Mouse (Mus musculus) myocyte (in vitro differentiated cells): Measurements from ENCODE around the gene Tnfrsf8. TPM values are rescaled to one million over a fixed set of nuclear protein-coding genes. Genes with fewer than 3 reads are reported as not detected.

Source experiments
- H3K27me3 ChIP-seq: one replicate; pipeline ENCODE4 v1.6.1; 2011; ENCODE audit not compliant: control insufficient read depth, insufficient read depth, insufficient read length
- H3K36me3 ChIP-seq: one replicate; pipeline ENCODE4 v1.6.1; 2011; ENCODE audit not compliant: control insufficient read depth, insufficient read depth
- H3K4me2 ChIP-seq: one replicate; pipeline ENCODE4 v1.6.1; 2011; ENCODE audit warnings: low read depth, control low read depth
- H3K4me3 ChIP-seq: one replicate; pipeline ENCODE4 v1.5.1; 2011; ENCODE audit warnings: mild to moderate bottlenecking, control low read depth, moderate library complexity
- H3K79me2 ChIP-seq: one replicate; pipeline ENCODE4 v1.6.1; 2011; ENCODE audit not compliant: control insufficient read depth, insufficient read depth
- H3ac ChIP-seq: one replicate; pipeline ENCODE4 v1.6.1; 2011; ENCODE audit not compliant: control insufficient read depth, insufficient read length
- CEBPB ChIP-seq: IDR thresholded peaks from 2 replicates; pipeline ENCODE4 v1.6.1; 2011; ENCODE audit warnings: mild to moderate bottlenecking, moderate library complexity; ENCODE audit not compliant: poor library complexity, insufficient read depth, severe bottlenecking
- E2F4 ChIP-seq: IDR thresholded peaks from one replicate; pipeline ENCODE4 v1.6.1; 2011; ENCODE audit warnings: mild to moderate bottlenecking, control low read depth, moderate library complexity; ENCODE audit not compliant: insufficient read depth
- MAX ChIP-seq: IDR thresholded peaks from one replicate; pipeline ENCODE4 v1.6.1; 2011; ENCODE audit warnings: low read depth, mild to moderate bottlenecking, control low read depth
- MYOD1 ChIP-seq, 3 experiments: IDR thresholded peaks; one replicate each; pipeline ENCODE4 v1.6.1; 2011; ENCODE audit warnings: control low read depth in 2 of 3, low read depth in 2 of 3, mild to moderate bottlenecking in 2 of 3, moderate library complexity in 1 of 3; ENCODE audit not compliant: insufficient read length in 2 of 3, control insufficient read depth in 1 of 3
- MYOG ChIP-seq, 3 experiments: IDR thresholded peaks; one replicate each; pipeline ENCODE4 v1.6.1; 2011; ENCODE audit warnings: control low read depth in 2 of 3, low read depth in 2 of 3, mild to moderate bottlenecking in 2 of 3; ENCODE audit not compliant: insufficient read length in 2 of 3, control insufficient read depth in 1 of 3, insufficient read depth in 1 of 3
- POLR2A ChIP-seq: IDR thresholded peaks from one replicate; pipeline ENCODE4 v1.6.1; 2011; ENCODE audit warnings: low read depth, mild to moderate bottlenecking, control low read depth, moderate library complexity; ENCODE audit not compliant: insufficient read length
- POLR2AphosphoS2 ChIP-seq: IDR thresholded peaks from one replicate; pipeline ENCODE4 v1.6.1; 2011; ENCODE audit warnings: low read depth, control low read depth; ENCODE audit not compliant: insufficient read length
- REST ChIP-seq: IDR thresholded peaks from one replicate; pipeline ENCODE4 v1.6.1; 2011; ENCODE audit warnings: mild to moderate bottlenecking, control low read depth, moderate library complexity; ENCODE audit not compliant: insufficient read depth, insufficient read length
- SRF ChIP-seq: IDR thresholded peaks from one replicate; pipeline ENCODE4 v1.6.1; 2011; ENCODE audit warnings: low read depth; ENCODE audit not compliant: control insufficient read depth, insufficient read length
- TCF12 ChIP-seq: IDR thresholded peaks from one replicate; pipeline ENCODE4 v1.6.1; 2011; ENCODE audit warnings: mild to moderate bottlenecking, control low read depth; ENCODE audit not compliant: poor library complexity, insufficient read depth, severe bottlenecking
- TCF3 ChIP-seq: IDR thresholded peaks from one replicate; pipeline ENCODE4 v1.6.1; 2011; ENCODE audit warnings: low read depth, control low read depth; ENCODE audit not compliant: insufficient read length
- USF1 ChIP-seq: IDR thresholded peaks from one replicate; pipeline ENCODE4 v1.6.1; 2011; ENCODE audit warnings: low read depth, mild to moderate bottlenecking, control low read depth, moderate library complexity
- polyA plus RNA-seq: library from polyadenylated mRNA; unstranded; fragments of >200 nt; fragmentation: generic; extraction: Trizol; gene quantifications from one replicate; pipeline ENCODE4 v1.2.1, GENCODE M21; 2012; ENCODE audit warnings: missing spikeins

The Tnfrsf8 gene
- polyA plus RNA-seq, 1 experiment: 0.02 TPM

- H3K27me3 ChIP-seq: no peaks in the 10 kb centered on the region
- H3K4me3 ChIP-seq: no peak overlapping the region
- no peaks in the 10 kb centered on the region for H3K79me2 ChIP-seq
- H3K4me2 ChIP-seq: no peak overlapping the region
- TF ChIP-seq TCF3 (no peak), CEBPB (no peak), MYOG (IDR thresholded peaks at IDR 0.05; ENCODE audit: control insufficient read depth in 1 of 3, insufficient read depth in 1 of 3, insufficient read length in 2 of 3, low read depth in 2 of 3) (no peak), POLR2A (no peak), POLR2AphosphoS2 (no peak), SRF (no peak)
- no peaks in the 10 kb centered on the region for H3K36me3 ChIP-seq
- H3ac ChIP-seq: no peak overlapping the region
Measured at GRCm38 (mm10) chr4:145344948-145345347, 30.0 kb upstream of the Tnfrsf8 start.

- Histone ChIP-seq H3K79me2 (no peaks in the 10 kb centered on the region), H3K36me3 (no peaks in the 10 kb centered on the region), H3K4me2 (no peak overlapping the region), H3K4me3 (no peak overlapping the region), H3ac (no peak overlapping the region), H3K27me3 (no peaks in the 10 kb centered on the region)
- TF ChIP-seq CEBPB: no peak
- no peak for TF ChIP-seq MAX
- no peak for TF ChIP-seq E2F4
- TF ChIP-seq MYOG (IDR thresholded peaks at IDR 0.05; ENCODE audit: control insufficient read depth in 1 of 3, insufficient read depth in 1 of 3, insufficient read length in 2 of 3, low read depth in 2 of 3): no peak
- no peak for TF ChIP-seq POLR2AphosphoS2
- no peak for TF ChIP-seq TCF12
- TF ChIP-seq POLR2A: no peak
Measured at GRCm38 (mm10) chr4:145341879-145342809, 27.2 kb upstream of the Tnfrsf8 start.

GRCm38 (mm10) chr4:145337906-145338858, 23.2 kb upstream of the Tnfrsf8 start:
- Histone ChIP-seq H3K4me2 (no peak overlapping the region), H3ac (no peak overlapping the region), H3K27me3 (no peaks in the 10 kb centered on the region), H3K36me3 (no peaks in the 10 kb centered on the region), H3K79me2 (no peaks in the 10 kb centered on the region), H3K4me3 (no peak overlapping the region)
- no peak for TF ChIP-seq E2F4
- TF ChIP-seq MAX: no peak
- no peak for TF ChIP-seq USF1
- no peak for TF ChIP-seq TCF3
- no peak for TF ChIP-seq MYOG (IDR thresholded peaks at IDR 0.05; ENCODE audit: control insufficient read depth in 1 of 3, insufficient read depth in 1 of 3, insufficient read length in 2 of 3, low read depth in 2 of 3)
- no peak for TF ChIP-seq TCF12
- no peak for TF ChIP-seq REST
- no peak for TF ChIP-seq CEBPB
- no peak for TF ChIP-seq MYOD1 (IDR thresholded peaks at IDR 0.05; ENCODE audit: control insufficient read depth in 1 of 3, insufficient read length in 2 of 3, low read depth in 2 of 3)
- TF ChIP-seq POLR2AphosphoS2: no peak
- TF ChIP-seq SRF: no peak
- TF ChIP-seq POLR2A: no peak

- TF ChIP-seq CEBPB (no peak), MAX (no peak), POLR2AphosphoS2 (no peak), MYOG (IDR thresholded peaks at IDR 0.05; ENCODE audit: control insufficient read depth in 1 of 3, insufficient read depth in 1 of 3, insufficient read length in 2 of 3, low read depth in 2 of 3) (no peak)
- H3K79me2 ChIP-seq: no peaks in the 10 kb centered on the region
- no peaks in the 10 kb centered on the region for H3K36me3 ChIP-seq
- H3ac ChIP-seq: no peak overlapping the region
- no peaks in the 10 kb centered on the region for H3K27me3 ChIP-seq
- H3K4me3 ChIP-seq: no peak overlapping the region
- H3K4me2 ChIP-seq: no peak overlapping the region
Measured at GRCm38 (mm10) chr4:145336587-145336986, 21.6 kb upstream of the Tnfrsf8 start.

- H3K79me2 ChIP-seq: no peaks in the 10 kb centered on the region
- H3K27me3 ChIP-seq: no peaks in the 10 kb centered on the region
- no peak overlapping the region for H3K4me3 ChIP-seq
- no peak overlapping the region for H3ac ChIP-seq
- TF ChIP-seq POLR2A (no peak), E2F4 (no peak), POLR2AphosphoS2 (no peak), CEBPB (no peak), REST (no peak), MAX (no peak), SRF (no peak), MYOD1 (IDR thresholded peaks at IDR 0.05; ENCODE audit: control insufficient read depth in 1 of 3, insufficient read length in 2 of 3, low read depth in 2 of 3) (no peak), USF1 (no peak), TCF3 (no peak), MYOG (IDR thresholded peaks at IDR 0.05; ENCODE audit: control insufficient read depth in 1 of 3, insufficient read depth in 1 of 3, insufficient read length in 2 of 3, low read depth in 2 of 3) (no peak), TCF12 (no peak)
- no peak overlapping the region for H3K4me2 ChIP-seq
- H3K36me3 ChIP-seq: no peaks in the 10 kb centered on the region
Measured at GRCm38 (mm10) chr4:145336019-145336418, 21.1 kb upstream of the Tnfrsf8 start.
